In genomic region chrX:73911156-73911555, GRCm38 (mm10) we compare ENCODE assay signal across 9 mouse cellular contexts. TPM values are rescaled to one million over a fixed set of nuclear protein-coding genes. Genes with fewer than 3 reads are reported as not detected.
DNase-seq lines count a peak whose midpoint lies in the region; ATAC-seq and TF ChIP-seq lines count a peak whose summit lies in the region.
"Had no signal": no experiment of that assay in that cellular context is flagged by ENCODE, and none has a peak within 500 bp of the region (broad histone marks: within the 10 kb centered on the region; RNA-seq: fewer than 3 reads in every experiment).

No protein-coding gene starts in this region.

- H3K9ac ChIP-seq in forebrain, embryonic 11.5 days (ENCODE audit: low read length): peak overlapping the region; percentile 12; the same call in 1 of the 2 replicates
- no peak overlapping the region for H3K9ac ChIP-seq in kidney, postnatal 0 days (ENCODE audit: low read depth, low read length)

- WGBS in lung, adult 2 months: 27% methylated on average over 25 of the region's 26 CpGs
- 16% methylated on average over 20 of the region's 26 CpGs for WGBS in forebrain, embryonic 11.5 days
- WGBS in kidney, postnatal 0 days: 28% methylated on average over 26 of the region's 26 CpGs
- WGBS in midbrain, embryonic 10.5 days: 10% methylated on average over 26 of the region's 26 CpGs
- under 1% methylated on average over 15 of the region's 26 CpGs for WGBS in thymus, adult 2 months

- ATAC-seq in forebrain, embryonic 11.5 days (replicated peaks; ENCODE audit: low FRiP score): no peak
- ATAC-seq in kidney, postnatal 0 days (replicated peaks; ENCODE audit: low FRiP score, low read depth): no peak

- no peak overlapping the region for H3K27ac ChIP-seq in forebrain, embryonic 11.5 days (ENCODE audit: low read depth, low read length)
- no peak overlapping the region; the same call in 1 of the 2 replicates for H3K27ac ChIP-seq in kidney, postnatal 0 days
- H3K27ac ChIP-seq in midbrain, embryonic 10.5 days (replicated peaks): no peak overlapping the region; the same call in 1 of the 2 replicates
- H3K27ac ChIP-seq in thymus, adult 2 months (ENCODE audit: control insufficient read depth, insufficient read depth, low read length): peak overlapping the region; percentile 99

- no peak for TF ChIP-seq CTCF in lung, adult 2 months (IDR thresholded peaks at IDR 0.05; ENCODE audit: insufficient read depth, low read length)
- TF ChIP-seq CTCF in kidney, postnatal 0 days (IDR thresholded peaks at IDR 0.05; ENCODE audit: low read depth): no peak
- TF ChIP-seq CTCF in thymus, adult 2 months (IDR thresholded peaks at IDR 0.05; ENCODE audit: borderline replicate concordance, control insufficient read depth, extremely low read depth, insufficient read depth, low read length, poor library complexity): no peak

- no peaks in the 10 kb centered on the region for H3K36me3 ChIP-seq in forebrain, embryonic 11.5 days (ENCODE audit: control insufficient read depth, insufficient read depth, low read length)
- H3K36me3 ChIP-seq in kidney, postnatal 0 days (ENCODE audit: insufficient read depth, low read length): no peaks in the 10 kb centered on the region
- no peaks in the 10 kb centered on the region for H3K36me3 ChIP-seq in midbrain, embryonic 10.5 days
- H3K36me3 ChIP-seq in thymus, adult 2 months (ENCODE audit: control insufficient read depth, insufficient read depth, low read length): peaks cover 4% of the 10 kb centered on the region; the same call in 1 of the 2 replicates

- H3K4me3 ChIP-seq in lung, adult 2 months (replicated peaks; ENCODE audit: extremely low read depth, low read depth, low read length): peak overlapping the region; percentile 39
- H3K4me3 ChIP-seq in forebrain, embryonic 11.5 days (ENCODE audit: low read depth, low read length): no peak overlapping the region
- no peak overlapping the region for H3K4me3 ChIP-seq in kidney, postnatal 0 days (replicated peaks; ENCODE audit: low read depth, low read length)
- peak overlapping the region; percentile 40 for H3K4me3 ChIP-seq in midbrain, embryonic 10.5 days
- peak overlapping the region; percentile 89 for H3K4me3 ChIP-seq in thymus, adult 2 months (ENCODE audit: control insufficient read depth, insufficient read depth, low read length)
- H3K4me3 ChIP-seq: myocyte had no signal

- no peaks in the 10 kb centered on the region for H3K4me1 ChIP-seq in lung, adult 2 months (ENCODE audit: control insufficient read depth, insufficient read depth, low read length)
- H3K4me1 ChIP-seq in forebrain, embryonic 11.5 days (replicated peaks; ENCODE audit: control insufficient read depth, insufficient read depth, low read length): no peaks in the 10 kb centered on the region
- H3K4me1 ChIP-seq in kidney, postnatal 0 days (replicated peaks; ENCODE audit: insufficient read depth, low read length): no peaks in the 10 kb centered on the region
- H3K4me1 ChIP-seq in midbrain, embryonic 10.5 days: peaks cover 10% of the 10 kb centered on the region
- H3K4me1 ChIP-seq in thymus, adult 2 months (replicated peaks; ENCODE audit: control insufficient read depth, insufficient read depth, low read length): peaks cover 26% of the 10 kb centered on the region

- no peaks in the 10 kb centered on the region for H3K27me3 ChIP-seq in forebrain, embryonic 11.5 days (ENCODE audit: control insufficient read depth, insufficient read depth, low read length)
- H3K27me3 ChIP-seq in kidney, postnatal 0 days (ENCODE audit: insufficient read depth, low read length): no peaks in the 10 kb centered on the region
- peaks cover 7% of the 10 kb centered on the region for H3K27me3 ChIP-seq in midbrain, embryonic 10.5 days (ENCODE audit: low read depth, poor library complexity, severe bottlenecking)
- no peaks in the 10 kb centered on the region for H3K27me3 ChIP-seq in thymus, adult 2 months (ENCODE audit: control insufficient read depth, insufficient read depth, low read length)

- intact Hi-C loops in left cerebral cortex, postnatal 14 days (cut with DNase I): no loop called here

- DNase-seq in lung, adult 2 months: no peak
- no peak for DNase-seq in lung, postnatal 25 days (ENCODE audit: low spot score)
- no peak for DNase-seq in forebrain, embryonic 11.5 days (ENCODE audit: low spot score)
- no peak for DNase-seq in kidney, postnatal 0 days (ENCODE audit: low spot score)
- DNase-seq in midbrain, embryonic 10.5 days (ENCODE audit: low spot score): peak; percentile 16
- peak; percentile 78 for DNase-seq in thymus, adult 2 months
- DNase-seq in left cerebral cortex, postnatal 14 days (ENCODE audit: low spot score in 2 of 2): no peak
- DNase-seq in right cerebral cortex, postnatal 36 days (ENCODE audit: low spot score in 2 of 2): no peak

- H3K9me3 ChIP-seq in forebrain, embryonic 11.5 days (ENCODE audit: control insufficient read depth, low read length): no peaks in the 10 kb centered on the region
- no peaks in the 10 kb centered on the region for H3K9me3 ChIP-seq in kidney, postnatal 0 days (replicated peaks; ENCODE audit: low read length)
- no peaks in the 10 kb centered on the region for H3K9me3 ChIP-seq in midbrain, embryonic 10.5 days (replicated peaks)

- H3K4me2 ChIP-seq in forebrain, embryonic 11.5 days (ENCODE audit: low read depth, low read length, severe bottlenecking): peak overlapping the region; percentile 40; the same call in 1 of the 2 replicates
- H3K4me2 ChIP-seq in kidney, postnatal 0 days (ENCODE audit: low read length): peak overlapping the region; percentile 47

- TF ChIP-seq POLR2A in lung, adult 2 months (IDR thresholded peaks at IDR 0.05; ENCODE audit: borderline replicate concordance, extremely low read depth, low read depth, low read length): no peak
- TF ChIP-seq POLR2A in thymus, adult 2 months (IDR thresholded peaks at IDR 0.05; ENCODE audit: control insufficient read depth, extremely low read depth, insufficient read depth, low read length, poor library complexity): peak; percentile 90

RNA-seq across cellular contexts. Expression of gene Arhgap4, which starts 10.5 kb away (rescaled TPM):
- polyA plus RNA-seq in lung, adult 2 months (2012; rRNA removed): 27.8 and 39.0 TPM in 2 replicates
- 1.7 and 2.0 TPM in 2 replicates for polyA plus RNA-seq in forebrain, embryonic 11.5 days (2014; fragmentation: Nextera tagmentation; extraction: Ambion mirVana)
- polyA plus RNA-seq in kidney, postnatal 0 days (2015; fragmentation: Nextera tagmentation; extraction: Ambion mirVana): 2.8 and 3.1 TPM in 2 replicates
- 1.9 and 2.7 TPM in 2 replicates for polyA plus RNA-seq in midbrain, embryonic 10.5 days (2016; fragmentation: Nextera tagmentation; extraction: Ambion mirVana)
- 574 and 583 TPM in 2 replicates for polyA plus RNA-seq in thymus, adult 2 months (2012; rRNA removed)
- total RNA-seq in left cerebral cortex, postnatal 14 days (2021): 1 to 10 TPM; 5.5 to 6.0 TPM

RNA-seq across cellular contexts. Expression of gene Naa10, which starts 10.6 kb away (rescaled TPM):
- polyA plus RNA-seq in lung, adult 2 months (2012; rRNA removed): 33.3 and 42.6 TPM in 2 replicates
- polyA plus RNA-seq in forebrain, embryonic 11.5 days (2014; fragmentation: Nextera tagmentation; extraction: Ambion mirVana): 134 and 137 TPM in 2 replicates
- 119 TPM in 2 replicates for polyA plus RNA-seq in kidney, postnatal 0 days (2015; fragmentation: Nextera tagmentation; extraction: Ambion mirVana)
- 144 and 159 TPM in 2 replicates for polyA plus RNA-seq in midbrain, embryonic 10.5 days (2016; fragmentation: Nextera tagmentation; extraction: Ambion mirVana)
- polyA plus RNA-seq in thymus, adult 2 months (2012; rRNA removed): 82.0 and 102 TPM in 2 replicates
- total RNA-seq in left cerebral cortex, postnatal 14 days (2021): 10 to 100 TPM; 57.2 to 58.8 TPM

RNA-seq across cellular contexts. Expression of gene L1cam, which starts 15.3 kb away (rescaled TPM):
- 6.6 and 9.4 TPM in 2 replicates for polyA plus RNA-seq in lung, adult 2 months (2012; rRNA removed)
- polyA plus RNA-seq in forebrain, embryonic 11.5 days (2014; fragmentation: Nextera tagmentation; extraction: Ambion mirVana): 24.0 and 27.2 TPM in 2 replicates
- 6.6 and 7.2 TPM in 2 replicates for polyA plus RNA-seq in kidney, postnatal 0 days (2015; fragmentation: Nextera tagmentation; extraction: Ambion mirVana)
- polyA plus RNA-seq in midbrain, embryonic 10.5 days (2016; fragmentation: Nextera tagmentation; extraction: Ambion mirVana): 7.4 and 14.4 TPM in 2 replicates
- polyA plus RNA-seq in thymus, adult 2 months (2012; rRNA removed): 7.1 and 7.5 TPM in 2 replicates
- 100 to 1,000 TPM; 240 to 245 TPM for total RNA-seq in left cerebral cortex, postnatal 14 days (2021)

RNA-seq across cellular contexts. Expression of gene Avpr2, which starts 19.3 kb away (rescaled TPM):
- not detected in 2 replicates for polyA plus RNA-seq in lung, adult 2 months (2012; rRNA removed)
- 0.11 TPM in 1 of 2 replicates, not detected in the other for polyA plus RNA-seq in forebrain, embryonic 11.5 days (2014; fragmentation: Nextera tagmentation; extraction: Ambion mirVana)
- polyA plus RNA-seq in kidney, postnatal 0 days (2015; fragmentation: Nextera tagmentation; extraction: Ambion mirVana): 23.3 and 23.8 TPM in 2 replicates
- 0.14 TPM in 1 of 2 replicates, not detected in the other for polyA plus RNA-seq in midbrain, embryonic 10.5 days (2016; fragmentation: Nextera tagmentation; extraction: Ambion mirVana)
- polyA plus RNA-seq in thymus, adult 2 months (2012; rRNA removed): 0.06 and 0.26 TPM in 2 replicates
- total RNA-seq in left cerebral cortex, postnatal 14 days (2021): not detected
- polyA plus RNA-seq: myocyte had no signal

RNA-seq across cellular contexts. Expression of gene Renbp, which starts 19.5 kb away (rescaled TPM):
- 37.5 and 42.3 TPM in 2 replicates for polyA plus RNA-seq in lung, adult 2 months (2012; rRNA removed)
- 12.3 and 14.4 TPM in 2 replicates for polyA plus RNA-seq in forebrain, embryonic 11.5 days (2014; fragmentation: Nextera tagmentation; extraction: Ambion mirVana)
- 83.0 and 85.6 TPM in 2 replicates for polyA plus RNA-seq in kidney, postnatal 0 days (2015; fragmentation: Nextera tagmentation; extraction: Ambion mirVana)
- polyA plus RNA-seq in midbrain, embryonic 10.5 days (2016; fragmentation: Nextera tagmentation; extraction: Ambion mirVana): 16.8 and 23.3 TPM in 2 replicates
- 13.7 and 16.1 TPM in 2 replicates for polyA plus RNA-seq in thymus, adult 2 months (2012; rRNA removed)
- total RNA-seq in left cerebral cortex, postnatal 14 days (2021): 1 to 10 TPM; 5.4 to 6.4 TPM

Comparison
In these comparisons a context has a peak if more than half of its experiments do, and no peak if none do; other contexts are left out.
1. DNase-seq: peak in midbrain, embryonic 10.5 days (single experiment) and thymus, adult 2 months (single experiment); none in lung, adult 2 months (single experiment), lung, postnatal 25 days (single experiment), forebrain, embryonic 11.5 days (single experiment), kidney, postnatal 0 days (single experiment), left cerebral cortex, postnatal 14 days (0 of 2) and right cerebral cortex, postnatal 36 days (0 of 2).
2. H3K4me3 ChIP-seq: peak in lung, adult 2 months (single experiment), midbrain, embryonic 10.5 days (single experiment) and thymus, adult 2 months (single experiment); none in forebrain, embryonic 11.5 days (single experiment) and kidney, postnatal 0 days (single experiment).
3. RNA of gene Arhgap4, which starts 10.5 kb away (polyA plus RNA-seq): 574 to 583 TPM in thymus, adult 2 months; 27.8 to 39.0 TPM in lung, adult 2 months, 2.8 to 3.1 TPM in kidney, postnatal 0 days, 1.9 to 2.7 TPM in midbrain, embryonic 10.5 days and 1.7 to 2.0 TPM in forebrain, embryonic 11.5 days; every median in the first group is over 10 times any median in the second.